In the genomic region with DNA sequence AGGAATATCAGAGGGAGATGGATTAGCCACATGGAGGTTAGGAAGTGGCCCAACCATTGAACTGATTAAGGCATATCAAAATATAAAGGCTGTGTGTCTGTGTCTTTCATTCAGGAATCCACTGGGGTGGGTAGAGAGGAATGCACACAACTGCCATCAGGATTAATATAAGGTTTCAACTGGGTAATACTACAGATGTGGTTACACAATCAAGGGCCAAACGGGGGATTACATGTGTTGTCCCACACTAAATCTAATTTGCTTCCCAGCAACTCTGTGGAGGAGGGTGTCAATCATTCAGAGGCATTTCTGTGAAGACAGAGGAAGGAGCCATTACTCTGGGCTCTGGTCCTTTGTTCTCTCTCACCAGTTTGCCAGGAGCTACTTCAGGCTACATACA, we compare ENCODE assay signal across 29 mouse cellular contexts.
"Had no signal": no experiment of that assay in that cellular context is flagged by ENCODE, and none has a peak within 500 bp of the region (broad histone marks: within the 10 kb centered on the region; RNA-seq: fewer than 3 reads in every experiment).

No protein-coding gene starts in this region.

- H3K4me3 ChIP-seq: embryonic facial prominence, embryonic 12.5 days; embryonic facial prominence, embryonic 15.5 days; erythroblast, embryonic 14.5 days; forebrain, embryonic 10.5 days; forebrain, embryonic 12.5 days; forebrain, embryonic 13.5 days; forebrain, embryonic 15.5 days; gastrocnemius, adult 2 months; heart, adult 2 months; heart, embryonic 10.5 days had no signal

- H3K36me3 ChIP-seq: embryonic facial prominence, embryonic 12.5 days; embryonic facial prominence, embryonic 15.5 days; forebrain, embryonic 10.5 days; forebrain, embryonic 12.5 days; forebrain, embryonic 15.5 days; heart, embryonic 10.5 days had no signal

- H3K27ac ChIP-seq: embryonic facial prominence, embryonic 12.5 days; embryonic facial prominence, embryonic 15.5 days; forebrain, embryonic 10.5 days; forebrain, embryonic 12.5 days; forebrain, embryonic 13.5 days; forebrain, embryonic 15.5 days; gastrocnemius, adult 2 months; heart, adult 2 months; heart, embryonic 10.5 days had no signal

- H3K9ac ChIP-seq: embryonic facial prominence, embryonic 12.5 days; embryonic facial prominence, embryonic 15.5 days; forebrain, embryonic 12.5 days; forebrain, embryonic 13.5 days; forebrain, embryonic 15.5 days; forebrain, postnatal 0 days had no signal

- H3K4me1 ChIP-seq: embryonic facial prominence, embryonic 12.5 days; embryonic facial prominence, embryonic 15.5 days; forebrain, embryonic 10.5 days; forebrain, embryonic 12.5 days; forebrain, embryonic 13.5 days; forebrain, embryonic 15.5 days; heart, embryonic 10.5 days had no signal

- H3K27me3 ChIP-seq: embryonic facial prominence, embryonic 12.5 days; embryonic facial prominence, embryonic 15.5 days; forebrain, embryonic 12.5 days; forebrain, embryonic 13.5 days; forebrain, embryonic 15.5 days had no signal

- H3K4me2 ChIP-seq: embryonic facial prominence, embryonic 12.5 days; embryonic facial prominence, embryonic 15.5 days; forebrain, embryonic 12.5 days; forebrain, embryonic 13.5 days; forebrain, embryonic 15.5 days; heart, embryonic 11.5 days had no signal

- H3K9me3 ChIP-seq: embryonic facial prominence, embryonic 12.5 days; embryonic facial prominence, embryonic 15.5 days; forebrain, embryonic 10.5 days; forebrain, embryonic 12.5 days; forebrain, embryonic 13.5 days; forebrain, embryonic 15.5 days; heart, embryonic 10.5 days had no signal

- ATAC-seq: forebrain, embryonic 13.5 days; forebrain, embryonic 14.5 days; forebrain, embryonic 15.5 days; forebrain, embryonic 16.5 days; forebrain, postnatal 0 days had no signal

- DNase-seq: cerebellum, adult 2 months; cerebellum, adult 8-10 months; cerebellum, adult 9-10 months; cerebellum, adult 9-11 months; cerebellum, postnatal 10 days; cerebellum, postnatal 14 days; cerebellum, postnatal 25 days; cerebellum, postnatal 36 days; embryo, embryonic 11 days; forebrain, postnatal 0 days; gastrocnemius, adult 2 months; gastrocnemius, postnatal 10 days; gastrocnemius, postnatal 14 days; gastrocnemius, postnatal 25 days; gastrocnemius, postnatal 36 days; heart, adult 11 months; heart, adult 18-20 months; heart, adult 2 months had no signal
